In the genomic region with DNA sequence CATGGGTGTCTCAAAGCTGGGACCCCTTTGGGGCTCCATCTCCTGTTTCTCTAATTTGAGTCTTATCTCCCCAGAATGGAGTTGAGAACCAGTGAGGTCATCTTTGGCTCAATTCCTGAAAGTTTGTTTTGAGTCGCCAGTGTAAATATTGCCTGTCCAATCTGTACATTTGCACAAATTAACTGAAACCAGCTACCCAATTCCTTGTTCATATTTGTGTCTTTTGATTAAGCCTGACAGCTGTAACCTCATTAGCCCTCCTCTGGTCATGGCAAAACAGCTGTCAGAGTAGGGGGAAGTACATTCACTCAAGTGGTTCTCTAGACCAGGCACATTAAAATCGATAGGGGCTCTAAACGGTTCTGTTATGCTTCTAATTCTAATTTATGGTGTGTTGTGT, we compare ENCODE assay signal across 12 mouse cellular contexts.
A peak's percentile ranks its signal among the peaks of the same experiment; 100 is the strongest.
DNase-seq lines count a peak whose midpoint lies in the region; ATAC-seq and TF ChIP-seq lines count a peak whose summit lies in the region.
"Had no signal": no experiment of that assay in that cellular context is flagged by ENCODE, and none has a peak within 500 bp of the region (broad histone marks: within the 10 kb centered on the region; RNA-seq: fewer than 3 reads in every experiment).

No protein-coding gene starts in this region.

- intact Hi-C loops in gastrocnemius, adult 2 months (cut with DNase I): loop anchor here (2.0 to 10.0 kb wide), 6 partner anchors 165 to 521 kb away; partner anchors contain the start of gene Eya4

- no peaks in the 10 kb centered on the region for H3K9me3 ChIP-seq in kidney, embryonic 14.5 days (ENCODE audit: control insufficient read depth, low read length)
- no peaks in the 10 kb centered on the region for H3K9me3 ChIP-seq in midbrain, embryonic 13.5 days
- no peaks in the 10 kb centered on the region for H3K9me3 ChIP-seq in midbrain, postnatal 0 days (ENCODE audit: low read length)
- no peaks in the 10 kb centered on the region for H3K9me3 ChIP-seq in neural tube, embryonic 15.5 days (replicated peaks)
- H3K9me3 ChIP-seq: limb, embryonic 12.5 days; stomach, embryonic 15.5 days had no signal

- 50% methylated on average over 3 of the region's 3 CpGs for WGBS in kidney, embryonic 14.5 days
- WGBS in midbrain, embryonic 13.5 days: 80% methylated on average over 3 of the region's 3 CpGs
- 60% methylated on average over 3 of the region's 3 CpGs for WGBS in midbrain, postnatal 0 days
- WGBS in neural tube, embryonic 15.5 days: 67% methylated on average over 3 of the region's 3 CpGs

- H3K4me1 ChIP-seq in kidney, embryonic 14.5 days (ENCODE audit: control insufficient read depth, insufficient read depth, low read length): no peaks in the 10 kb centered on the region
- no peaks in the 10 kb centered on the region for H3K4me1 ChIP-seq in midbrain, embryonic 13.5 days (replicated peaks)
- no peaks in the 10 kb centered on the region for H3K4me1 ChIP-seq in midbrain, postnatal 0 days (ENCODE audit: insufficient read depth, low read length)
- H3K4me1 ChIP-seq in neural tube, embryonic 15.5 days: no peaks in the 10 kb centered on the region
- H3K4me1 ChIP-seq: stomach, embryonic 15.5 days had no signal

- no peak for DNase-seq in gastrocnemius, adult 2 months
- no peak for DNase-seq in gastrocnemius, postnatal 4 days (ENCODE audit: low spot score in 2 of 2)
- no peak for DNase-seq in kidney, adult 8-10 months
- no peak for DNase-seq in midbrain, postnatal 0 days (ENCODE audit: low spot score)
- peak; percentile 77 for DNase-seq in retina, embryonic 14.5 days (ENCODE audit: low spot score)
- DNase-seq: lung, adult 18-20 months had no signal

- H3K4me2 ChIP-seq in kidney, embryonic 14.5 days (replicated peaks; ENCODE audit: low read depth, low read length): no peak overlapping the region
- no peak overlapping the region for H3K4me2 ChIP-seq in midbrain, embryonic 13.5 days (replicated peaks)
- H3K4me2 ChIP-seq in midbrain, postnatal 0 days (ENCODE audit: low read depth, low read length, poor library complexity, severe bottlenecking): no peak overlapping the region
- H3K4me2 ChIP-seq in neural tube, embryonic 15.5 days: no peak overlapping the region
- H3K4me2 ChIP-seq: limb, embryonic 12.5 days; stomach, embryonic 15.5 days had no signal

- no peak for TF ChIP-seq CTCF in gastrocnemius, adult 2 months (IDR thresholded peaks at IDR 0.05)
- TF ChIP-seq CTCF in midbrain, postnatal 0 days (IDR thresholded peaks at IDR 0.05): no peak

- no peak overlapping the region for H3K9ac ChIP-seq in kidney, embryonic 14.5 days (ENCODE audit: low read depth, low read length)
- H3K9ac ChIP-seq in midbrain, embryonic 13.5 days (replicated peaks): no peak overlapping the region
- H3K9ac ChIP-seq in midbrain, postnatal 0 days (replicated peaks; ENCODE audit: low read length, poor library complexity, severe bottlenecking): no peak overlapping the region
- no peak overlapping the region for H3K9ac ChIP-seq in neural tube, embryonic 15.5 days (replicated peaks)
- H3K9ac ChIP-seq: limb, embryonic 12.5 days; stomach, embryonic 15.5 days had no signal

- H3K36me3 ChIP-seq in kidney, embryonic 14.5 days (ENCODE audit: control insufficient read depth, insufficient read depth, low read length): no peaks in the 10 kb centered on the region
- H3K36me3 ChIP-seq in midbrain, embryonic 13.5 days: no peaks in the 10 kb centered on the region
- no peaks in the 10 kb centered on the region for H3K36me3 ChIP-seq in midbrain, postnatal 0 days (ENCODE audit: insufficient read depth, low read length)
- H3K36me3 ChIP-seq in neural tube, embryonic 15.5 days: no peaks in the 10 kb centered on the region
- H3K36me3 ChIP-seq: limb, embryonic 12.5 days; stomach, embryonic 15.5 days had no signal

- peak overlapping the region; percentile 59 for H3K4me3 ChIP-seq in gastrocnemius, adult 2 months
- no peak overlapping the region for H3K4me3 ChIP-seq in kidney, embryonic 14.5 days (ENCODE audit: low read length)
- no peak overlapping the region for H3K4me3 ChIP-seq in midbrain, embryonic 13.5 days (replicated peaks)
- H3K4me3 ChIP-seq in midbrain, postnatal 0 days (ENCODE audit: low read depth, low read length): no peak overlapping the region
- H3K4me3 ChIP-seq in neural tube, embryonic 15.5 days (replicated peaks): no peak overlapping the region
- H3K4me3 ChIP-seq: limb, embryonic 12.5 days; stomach, embryonic 15.5 days had no signal

- peak; percentile 35; the same call in 1 of the 2 replicates for ATAC-seq in kidney, embryonic 14.5 days (ENCODE audit: low FRiP score, low TSS enrichment)
- ATAC-seq in midbrain, embryonic 13.5 days: 0 out of 2 replicates have a peak, but pooled peaks have one; percentile 50
- ATAC-seq in midbrain, postnatal 0 days (ENCODE audit: low FRiP score): no peak
- ATAC-seq in neural tube, embryonic 15.5 days (ENCODE audit: low FRiP score): no peak
- ATAC-seq: inflammation-experienced regulatory T-cells, adult 6 months had no signal

- peak overlapping the region; percentile 84 for H3K27ac ChIP-seq in gastrocnemius, adult 2 months
- no peak overlapping the region; the same call in 1 of the 2 replicates for H3K27ac ChIP-seq in kidney, embryonic 14.5 days (ENCODE audit: low read depth, low read length)
- H3K27ac ChIP-seq in midbrain, embryonic 13.5 days: no peak overlapping the region
- H3K27ac ChIP-seq in midbrain, postnatal 0 days (ENCODE audit: low read depth, low read length): no peak overlapping the region
- no peak overlapping the region for H3K27ac ChIP-seq in neural tube, embryonic 15.5 days (replicated peaks)
- H3K27ac ChIP-seq: limb, embryonic 12.5 days; stomach, embryonic 15.5 days had no signal

- no peaks in the 10 kb centered on the region for H3K27me3 ChIP-seq in kidney, embryonic 14.5 days (ENCODE audit: control insufficient read depth, insufficient read depth, low read length)
- no peaks in the 10 kb centered on the region for H3K27me3 ChIP-seq in midbrain, embryonic 13.5 days
- H3K27me3 ChIP-seq in midbrain, postnatal 0 days (ENCODE audit: insufficient read depth, low read length): no peaks in the 10 kb centered on the region
- H3K27me3 ChIP-seq in neural tube, embryonic 15.5 days (replicated peaks): no peaks in the 10 kb centered on the region
- H3K27me3 ChIP-seq: limb, embryonic 12.5 days; stomach, embryonic 15.5 days had no signal

Comparison
In these comparisons a context has a peak if more than half of its experiments do, and no peak if none do; other contexts are left out.
1. ATAC-seq: peak in kidney, embryonic 14.5 days (single experiment) and midbrain, embryonic 13.5 days (single experiment); none in midbrain, postnatal 0 days (single experiment) and neural tube, embryonic 15.5 days (single experiment).